Mouse (Mus musculus): ENCODE results near the gene Psmd9. TPM values are rescaled to one million over a fixed set of nuclear protein-coding genes. Genes with fewer than 3 reads are reported as not detected.

Psmd9 gene
- polyA plus RNA-seq, 1 experiment from 2014 or later: 70.2 TPM

DNA sequence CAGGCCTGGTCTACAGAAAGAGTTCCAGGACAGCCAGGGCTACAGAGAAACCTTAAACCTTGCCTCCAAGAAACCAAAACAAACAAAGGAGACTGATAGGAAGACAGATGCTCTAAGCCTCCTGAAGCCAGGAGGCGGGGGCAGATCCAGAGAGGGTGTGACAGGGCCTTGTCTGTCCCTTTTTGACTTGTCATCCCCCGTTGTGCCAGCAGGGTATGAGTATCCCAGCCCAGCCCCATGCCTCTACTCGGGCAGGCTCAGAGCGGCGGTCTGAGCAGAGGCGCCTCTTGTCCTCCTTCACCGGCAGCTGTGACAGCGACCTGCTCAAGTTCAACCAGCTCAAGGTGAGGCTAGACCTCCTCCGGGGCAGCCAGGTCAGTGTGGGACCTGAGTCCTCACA is 6.3 kb upstream of the Psmd9 start:
- H3K4me2 ChIP-seq (replicated peaks): no peak overlapping the region
- H3K4me1 ChIP-seq: no peaks in the 10 kb centered on the region
- no peak overlapping the region for H3K9ac ChIP-seq
- H3K4me3 ChIP-seq: no peak overlapping the region
- H3K9me3 ChIP-seq (replicated peaks): no peaks in the 10 kb centered on the region
- no peak for ATAC-seq (ENCODE audit: low FRiP score)
- H3K27ac ChIP-seq: no peak overlapping the region
- H3K27me3 ChIP-seq: no peaks in the 10 kb centered on the region
- H3K36me3 ChIP-seq: peaks cover 84% of the 10 kb centered on the region
- 76% methylated on average over 9 of the region's 9 CpGs for WGBS

DNA sequence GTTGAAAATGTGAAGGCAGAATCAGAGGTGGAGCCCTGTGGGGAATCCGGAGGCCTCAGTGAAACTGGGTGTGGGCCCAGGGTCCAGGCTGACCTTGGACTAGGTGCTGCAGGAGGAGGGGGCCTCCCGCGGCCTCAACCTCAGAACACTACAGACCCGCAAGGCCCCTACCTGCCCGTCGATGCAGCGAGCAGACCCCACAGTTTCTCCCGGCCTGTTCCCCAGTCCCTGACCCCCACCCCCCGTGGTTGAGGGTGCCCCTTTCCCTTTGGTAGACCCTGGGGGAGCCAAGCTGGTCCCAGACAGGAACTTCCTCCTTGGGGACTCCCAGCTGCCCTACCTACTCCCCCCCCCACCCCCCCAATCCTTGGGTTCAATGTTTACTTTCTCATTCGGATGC is 2.8 kb upstream of the Psmd9 start:
- no peak overlapping the region for H3K4me3 ChIP-seq
- 86% methylated on average over 10 of the region's 10 CpGs for WGBS
- peaks cover 49% of the 10 kb centered on the region for H3K36me3 ChIP-seq
- H3K9ac ChIP-seq: no peak overlapping the region
- no peaks in the 10 kb centered on the region for H3K9me3 ChIP-seq (replicated peaks)
- H3K27ac ChIP-seq: no peak overlapping the region
- no peak for ATAC-seq (ENCODE audit: low FRiP score)
- no peaks in the 10 kb centered on the region for H3K27me3 ChIP-seq
- H3K4me1 ChIP-seq: 0 out of 2 replicates have a peak, but pooled peaks cover 3% of the 10 kb centered on the region
- no peak overlapping the region for H3K4me2 ChIP-seq (replicated peaks)

DNA sequence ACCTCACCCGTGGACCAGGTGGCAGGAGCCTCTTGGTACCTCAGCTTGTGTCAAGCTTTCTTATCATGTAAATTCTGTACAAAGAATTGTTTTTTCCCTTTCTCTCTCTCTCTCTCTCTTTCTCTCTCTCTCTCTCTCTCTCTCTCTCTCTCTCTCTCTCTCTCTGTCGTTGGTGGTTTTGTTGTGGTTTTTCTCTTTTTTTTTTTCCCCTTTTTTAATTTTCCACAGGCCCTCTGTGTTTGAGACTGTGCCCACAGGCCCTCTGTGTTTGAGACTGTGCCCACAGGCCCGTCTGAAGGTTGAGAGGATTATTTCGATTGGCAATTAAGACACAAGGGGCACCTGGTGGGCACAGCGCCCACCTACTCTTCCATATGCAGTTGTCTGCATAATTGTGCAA is 1.6 kb upstream of the Psmd9 start:
- H3K4me3 ChIP-seq: no peak overlapping the region
- H3K36me3 ChIP-seq: peaks cover 38% of the 10 kb centered on the region
- H3K27ac ChIP-seq: no peak overlapping the region
- H3K9ac ChIP-seq: no peak overlapping the region
- 85% methylated on average over 5 of the region's 5 CpGs for WGBS
- H3K27me3 ChIP-seq: no peaks in the 10 kb centered on the region
- H3K9me3 ChIP-seq (replicated peaks): no peaks in the 10 kb centered on the region
- H3K4me2 ChIP-seq (replicated peaks): no peak overlapping the region
- H3K4me1 ChIP-seq: 0 out of 2 replicates have a peak, but pooled peaks cover 8% of the 10 kb centered on the region
- ATAC-seq (ENCODE audit: low FRiP score): no peak

DNA sequence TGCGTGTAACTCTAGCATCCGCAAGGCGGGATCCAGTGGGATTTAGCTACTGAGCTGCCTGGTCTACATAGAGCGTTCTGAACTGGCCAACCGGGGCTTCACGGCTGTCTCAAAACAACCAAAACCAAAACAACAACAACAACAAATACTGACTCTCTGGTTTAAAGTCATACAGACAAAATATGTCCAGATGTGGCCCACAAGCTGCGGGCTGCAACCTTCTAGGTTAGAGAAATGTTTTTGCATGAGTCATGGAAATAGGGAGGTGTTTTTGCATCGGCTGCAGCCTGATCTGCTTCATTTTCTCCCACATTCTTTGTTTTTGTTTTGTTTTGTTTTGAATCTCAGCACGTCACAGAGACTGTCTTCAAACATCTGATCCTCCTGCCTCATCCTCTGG is 1.2 kb downstream of the Psmd9 start:
- Histone ChIP-seq H3K36me3 (peaks cover 16% of the 10 kb centered on the region), H3K9ac (no peak overlapping the region), H3K27me3 (no peaks in the 10 kb centered on the region), H3K4me2 (replicated peaks) (no peak overlapping the region), H3K4me1 (0 out of 2 replicates have a peak, but pooled peaks cover 8% of the 10 kb centered on the region), H3K4me3 (no peak overlapping the region), H3K9me3 (replicated peaks) (no peaks in the 10 kb centered on the region), H3K27ac (no peak overlapping the region)
- no peak for ATAC-seq (ENCODE audit: low FRiP score)
- WGBS: 69% methylated on average over 9 of the region's 9 CpGs

DNA sequence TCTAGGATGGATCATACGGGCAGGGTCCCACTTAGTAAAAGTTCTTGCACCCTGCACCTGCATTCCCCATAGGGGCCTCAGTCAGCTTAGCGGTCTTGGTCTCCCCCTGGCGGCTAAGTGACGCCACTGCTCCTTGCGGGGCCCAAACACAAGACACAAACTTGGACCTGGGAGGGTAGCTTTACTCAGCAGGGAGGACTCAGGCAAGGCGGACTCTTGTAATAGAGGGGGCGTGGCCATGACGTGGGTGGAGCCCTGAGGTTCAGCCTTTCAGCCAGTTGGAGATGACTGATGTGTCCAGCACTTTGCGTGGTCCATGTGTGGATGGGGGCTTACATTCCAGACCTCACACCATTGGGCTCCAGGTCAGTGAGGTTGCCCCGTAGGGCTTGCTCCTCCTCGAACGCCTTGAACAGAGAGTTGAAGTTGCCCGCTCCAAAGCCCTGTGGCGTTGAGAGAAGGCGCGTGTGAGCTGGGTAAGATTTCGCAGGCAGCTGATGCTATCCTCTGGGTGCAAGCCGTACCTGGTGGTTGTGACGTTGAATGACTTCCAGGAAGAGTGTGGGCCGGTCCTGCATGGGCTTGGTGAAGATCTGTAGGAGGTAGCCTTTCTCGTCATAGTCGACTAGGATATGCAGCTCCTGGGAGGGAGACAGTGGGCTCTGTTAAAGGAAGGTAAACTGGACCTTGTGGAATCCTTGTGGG is 2.6 kb downstream of the Psmd9 start:
- peak overlapping the region; percentile 44 for H3K4me2 ChIP-seq (replicated peaks)
- H3K4me3 ChIP-seq: peak overlapping the region; percentile 13; the same call in 1 of the 2 replicates
- no peaks in the 10 kb centered on the region for H3K9me3 ChIP-seq (replicated peaks)
- 15% methylated on average over 22 of the region's 22 CpGs for WGBS
- 0 out of 2 replicates have a peak, but pooled peaks cover 8% of the 10 kb centered on the region for H3K4me1 ChIP-seq
- H3K27ac ChIP-seq: no peak overlapping the region
- H3K36me3 ChIP-seq: peaks cover 1% of the 10 kb centered on the region
- H3K27me3 ChIP-seq: no peaks in the 10 kb centered on the region
- ATAC-seq (ENCODE audit: low FRiP score): peak; percentile 73
- no peak overlapping the region for H3K9ac ChIP-seq

DNA sequence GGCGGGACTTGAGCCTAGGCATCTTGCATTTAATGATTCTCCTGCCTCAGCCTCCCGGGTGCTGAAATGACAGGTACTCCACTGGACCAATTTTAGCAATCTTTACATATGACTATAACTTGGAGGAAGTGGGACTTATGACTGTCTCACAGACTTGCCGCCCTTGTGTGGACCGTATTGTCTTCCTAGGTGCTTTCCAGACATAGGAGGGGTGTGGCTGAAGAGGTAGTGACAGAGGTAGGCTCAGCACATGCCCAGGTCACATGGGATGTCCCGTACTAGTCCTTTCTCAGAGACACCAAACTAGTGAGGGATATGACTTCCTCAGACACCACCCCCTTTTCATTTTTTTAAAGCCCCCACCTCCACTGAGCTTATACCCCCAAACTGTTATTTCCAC is 9.6 kb downstream of the Psmd9 start:
- 87% methylated on average over 5 of the region's 5 CpGs for WGBS
- Histone ChIP-seq H3K9me3 (replicated peaks) (no peaks in the 10 kb centered on the region), H3K27me3 (no peaks in the 10 kb centered on the region), H3K4me1 (no peaks in the 10 kb centered on the region), H3K36me3 (no peaks in the 10 kb centered on the region), H3K4me2 (replicated peaks) (no peak overlapping the region), H3K4me3 (no peak overlapping the region), H3K27ac (no peak overlapping the region), H3K9ac (no peak overlapping the region)
- ATAC-seq (ENCODE audit: low FRiP score): no peak

DNA sequence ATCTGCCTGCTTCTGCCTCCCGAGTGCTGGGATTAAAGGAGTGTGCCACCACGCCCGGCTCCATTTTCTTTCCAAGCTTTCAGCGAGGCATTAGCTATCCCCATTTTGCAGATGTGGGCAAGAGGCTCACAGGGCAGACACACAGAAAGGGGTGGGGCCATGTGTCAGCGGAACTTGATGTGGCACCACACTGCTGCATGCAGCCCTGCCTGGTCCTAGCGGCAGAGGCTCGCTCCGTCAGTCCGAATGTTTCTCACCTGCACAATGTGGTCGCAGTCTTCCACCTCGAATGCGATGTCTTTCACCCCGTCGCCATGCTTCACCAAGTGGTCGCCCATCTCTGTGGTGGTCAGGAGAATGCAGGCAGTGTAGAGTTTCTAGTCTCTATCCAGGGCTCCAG is 11.2 kb downstream of the Psmd9 start:
- Histone ChIP-seq H3K27me3 (no peaks in the 10 kb centered on the region), H3K9ac (no peak overlapping the region), H3K36me3 (no peaks in the 10 kb centered on the region), H3K9me3 (replicated peaks) (no peaks in the 10 kb centered on the region), H3K27ac (no peak overlapping the region), H3K4me1 (no peaks in the 10 kb centered on the region), H3K4me2 (replicated peaks) (no peak overlapping the region), H3K4me3 (no peak overlapping the region)
- ATAC-seq (ENCODE audit: low FRiP score): no peak
- WGBS: 92% methylated on average over 15 of the region's 15 CpGs

DNA sequence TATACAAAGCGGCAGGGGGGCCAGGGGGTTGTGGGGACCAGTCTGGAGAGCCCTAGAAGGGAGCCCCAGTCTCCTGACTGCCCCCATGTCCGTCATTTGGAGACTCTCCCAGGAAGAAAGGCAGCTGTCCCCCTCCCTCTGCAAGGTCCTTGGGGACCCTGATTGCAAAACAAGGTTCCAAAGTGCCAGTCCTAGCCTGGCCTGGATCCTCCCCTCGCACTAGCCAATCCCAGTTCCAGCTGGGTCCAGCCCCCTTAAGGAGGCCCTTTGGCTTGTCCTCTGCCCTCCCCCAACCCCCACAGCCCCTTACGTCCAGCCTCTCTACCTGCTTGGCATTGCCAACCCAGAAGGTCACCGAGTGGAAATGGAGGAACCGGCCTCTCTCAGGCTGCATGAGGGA is 12.3 kb downstream of the Psmd9 start:
- H3K4me1 ChIP-seq: no peaks in the 10 kb centered on the region
- no peak overlapping the region for H3K9ac ChIP-seq
- ATAC-seq (ENCODE audit: low FRiP score): no peak
- H3K27me3 ChIP-seq: no peaks in the 10 kb centered on the region
- no peak overlapping the region for H3K27ac ChIP-seq
- no peaks in the 10 kb centered on the region for H3K36me3 ChIP-seq
- H3K4me3 ChIP-seq: no peak overlapping the region
- 84% methylated on average over 6 of the region's 6 CpGs for WGBS
- no peaks in the 10 kb centered on the region for H3K9me3 ChIP-seq (replicated peaks)
- H3K4me2 ChIP-seq (replicated peaks): no peak overlapping the region

DNA sequence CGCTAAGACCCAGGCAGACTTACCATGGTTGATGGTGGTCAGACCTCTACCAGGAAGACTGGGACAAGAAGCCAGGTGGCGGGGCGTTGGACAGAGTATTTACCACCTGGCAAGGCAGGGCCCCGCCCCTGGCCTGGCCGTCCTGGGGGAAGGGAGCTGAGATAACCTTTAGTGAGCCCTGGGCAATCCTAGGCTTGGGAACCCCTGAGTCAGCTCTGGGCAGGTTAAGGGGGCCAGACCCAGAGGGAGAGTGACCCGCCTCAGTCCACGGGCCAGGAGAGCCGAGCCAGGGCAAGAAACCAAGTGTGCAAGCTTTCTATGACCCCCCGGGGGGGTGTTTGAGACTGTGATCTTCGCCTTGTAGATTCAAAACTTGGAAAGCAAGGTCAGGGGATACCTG is 13.4 kb downstream of the Psmd9 start, which contains the start of gene Hpd:
Hpd (minus strand) TSS at position 77 of the 400 bp plus-strand sequence.
- no peak for ATAC-seq (ENCODE audit: low FRiP score)
- no peak within 1 kb of the TSS for H3K4me3 ChIP-seq
- WGBS: 88% methylated on average over 10 of the region's 10 CpGs

DNA sequence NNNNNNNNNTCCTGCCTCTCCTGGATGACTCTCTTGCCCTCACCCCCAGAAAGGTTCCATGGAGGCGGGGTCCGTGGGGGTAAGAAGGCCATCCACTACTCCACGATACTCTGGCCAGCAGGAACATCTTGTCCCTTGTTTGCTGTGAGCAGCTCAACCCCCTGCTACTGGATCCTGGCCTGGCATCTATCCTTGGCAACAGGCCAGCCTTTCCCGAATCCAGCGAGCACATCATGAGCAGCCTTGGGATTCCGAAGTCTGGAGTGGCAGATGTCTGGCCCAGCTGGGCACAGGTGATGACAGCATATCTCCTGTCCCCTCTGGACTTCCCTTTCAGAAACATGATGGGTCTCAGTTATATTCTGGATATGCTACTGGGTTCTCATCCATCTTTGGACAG is 16.8 kb downstream of the Psmd9 start:
- WGBS: 76% methylated on average over 6 of the region's 6 CpGs
- Histone ChIP-seq H3K4me3 (no peak overlapping the region), H3K9me3 (replicated peaks) (no peaks in the 10 kb centered on the region), H3K27me3 (no peaks in the 10 kb centered on the region), H3K4me1 (no peaks in the 10 kb centered on the region), H3K9ac (no peak overlapping the region), H3K27ac (no peak overlapping the region), H3K4me2 (replicated peaks) (no peak overlapping the region), H3K36me3 (no peaks in the 10 kb centered on the region)
- no peak for ATAC-seq (ENCODE audit: low FRiP score)

More for the DNA sequence above, 13.4 kb downstream of the Psmd9 start, which contains the start of gene Hpd:
- no peaks in the 10 kb centered on the region for H3K9me3 ChIP-seq (replicated peaks)
- no peaks in the 10 kb centered on the region for H3K36me3 ChIP-seq
- H3K4me1 ChIP-seq: no peaks in the 10 kb centered on the region
- H3K27me3 ChIP-seq: no peaks in the 10 kb centered on the region
- no peak within 1 kb of the TSS for H3K9ac ChIP-seq
- no peak within 1 kb of the TSS for H3K27ac ChIP-seq
- no peak within 1 kb of the TSS for H3K4me2 ChIP-seq (replicated peaks)

DNA sequence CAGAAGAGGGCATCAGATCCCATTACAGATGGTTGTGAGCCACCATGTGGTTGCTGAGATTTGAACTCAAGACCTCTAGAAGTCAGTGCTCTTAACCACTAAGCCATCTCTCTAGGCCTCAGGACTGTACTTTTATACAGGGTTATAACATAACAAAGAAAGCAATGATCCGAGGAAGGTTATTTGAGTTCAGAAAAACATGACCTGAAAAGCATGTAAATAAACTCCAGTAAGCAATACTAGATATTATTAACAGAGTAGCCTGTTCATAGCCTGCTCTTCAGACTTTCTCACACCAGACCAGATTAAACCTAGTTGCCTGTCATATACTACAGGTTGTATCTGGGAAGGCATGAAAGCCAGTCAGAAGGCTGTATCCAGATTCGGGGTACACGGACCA is 18.1 kb downstream of the Psmd9 start:
- Histone ChIP-seq H3K9me3 (replicated peaks) (no peaks in the 10 kb centered on the region), H3K27ac (no peak overlapping the region), H3K4me2 (replicated peaks) (no peak overlapping the region), H3K4me1 (no peaks in the 10 kb centered on the region), H3K9ac (no peak overlapping the region), H3K4me3 (no peak overlapping the region), H3K27me3 (no peaks in the 10 kb centered on the region), H3K36me3 (no peaks in the 10 kb centered on the region)
- no peak for ATAC-seq (ENCODE audit: low FRiP score)
- WGBS: 88% methylated on average over 3 of the region's 3 CpGs

DNA sequence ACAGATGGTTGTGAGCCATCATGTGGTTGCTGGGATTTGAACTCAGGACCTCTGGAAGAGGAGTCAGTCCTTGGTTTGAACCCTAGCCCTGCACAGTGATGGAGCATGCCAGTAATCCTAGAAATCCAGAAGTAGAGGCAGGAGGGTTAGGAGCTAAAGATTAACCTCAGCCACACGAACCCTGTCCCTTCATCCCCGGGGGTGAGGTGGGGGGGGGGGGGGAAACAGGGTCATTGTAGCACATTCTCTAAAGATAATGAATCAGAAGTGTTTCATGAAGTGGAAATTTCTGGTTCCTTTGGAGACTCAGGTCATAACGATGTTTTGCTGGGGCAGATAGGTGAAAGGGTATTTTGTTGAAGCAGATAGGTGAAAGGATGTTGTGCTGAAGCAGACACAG is 21.7 kb downstream of the Psmd9 start:
- 69% methylated on average over 3 of the region's 3 CpGs for WGBS
- H3K9ac ChIP-seq: no peak overlapping the region
- no peaks in the 10 kb centered on the region for H3K36me3 ChIP-seq
- H3K4me3 ChIP-seq: no peak overlapping the region
- no peaks in the 10 kb centered on the region for H3K9me3 ChIP-seq (replicated peaks)
- no peak for ATAC-seq (ENCODE audit: low FRiP score)
- H3K4me1 ChIP-seq: no peaks in the 10 kb centered on the region
- no peak overlapping the region for H3K27ac ChIP-seq
- no peak overlapping the region for H3K4me2 ChIP-seq (replicated peaks)
- no peaks in the 10 kb centered on the region for H3K27me3 ChIP-seq

DNA sequence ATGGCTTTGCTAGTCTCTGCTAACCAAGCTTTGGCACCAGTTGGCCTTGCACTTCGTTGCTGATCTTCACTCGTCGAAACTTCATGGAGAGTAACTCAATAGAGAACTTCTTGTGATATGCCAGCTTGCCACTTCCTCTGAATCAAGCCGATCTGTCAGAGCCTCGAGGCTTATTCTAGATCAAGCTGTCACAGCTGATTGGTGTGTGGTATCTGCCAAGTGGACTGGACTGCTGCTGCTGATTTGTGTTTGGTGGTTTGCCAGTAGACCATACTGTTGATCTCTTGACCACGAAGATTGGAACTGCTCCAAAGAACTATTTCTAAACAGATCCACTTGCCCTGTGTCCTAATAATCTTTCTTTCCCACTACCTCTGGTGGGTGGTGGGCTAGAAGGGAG is 22.2 kb downstream of the Psmd9 start:
- 85% methylated on average over 6 of the region's 6 CpGs for WGBS
- Histone ChIP-seq H3K9ac (no peak overlapping the region), H3K36me3 (no peaks in the 10 kb centered on the region), H3K27me3 (no peaks in the 10 kb centered on the region), H3K9me3 (replicated peaks) (no peaks in the 10 kb centered on the region), H3K4me2 (replicated peaks) (no peak overlapping the region), H3K27ac (no peak overlapping the region), H3K4me1 (no peaks in the 10 kb centered on the region), H3K4me3 (no peak overlapping the region)
- no peak for ATAC-seq (ENCODE audit: low FRiP score)

Measured in hindbrain, embryonic 12.5 days (tissue).